Mouse (Mus musculus): Measurements from ENCODE around the gene Sds. TPM values are rescaled to one million over a fixed set of nuclear protein-coding genes. Genes with fewer than 3 reads are reported as not detected.

The Sds gene
- polyA plus RNA-seq, 1 experiment from 2014 or later, result not detected

DNA sequence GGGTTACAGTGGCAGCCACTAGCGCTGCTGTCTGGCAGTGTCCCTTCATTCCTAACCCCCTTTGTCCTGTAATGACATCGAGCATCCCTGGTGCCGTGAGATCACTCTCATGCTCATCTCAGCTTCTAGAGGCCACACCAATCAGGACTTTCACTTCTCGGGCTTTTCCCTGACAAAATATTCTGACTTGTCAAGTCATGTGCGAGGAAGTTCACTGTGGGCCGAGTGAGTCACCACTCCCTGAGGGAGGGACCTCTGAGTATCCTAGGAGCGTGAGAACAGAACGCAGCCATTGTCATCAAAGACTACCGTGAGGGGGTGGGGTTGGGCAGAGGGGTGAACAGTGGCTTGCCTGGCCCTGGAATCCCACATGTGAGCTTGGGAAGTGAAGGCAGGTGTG, 41.2 kb downstream of the Sds start:
- no peaks in the 10 kb centered on the region for H3K9me3 ChIP-seq (replicated peaks)
- no peak overlapping the region for H3K4me3 ChIP-seq (replicated peaks)
- H3K36me3 ChIP-seq, result no peaks in the 10 kb centered on the region
- H3K4me1 ChIP-seq, result peaks cover 10% of the 10 kb centered on the region; the same call in 1 of the 2 replicates
- H3K9ac ChIP-seq (replicated peaks), result no peak overlapping the region
- ATAC-seq (ENCODE audit: low FRiP score), result no peak
- H3K4me2 ChIP-seq, result no peak overlapping the region
- no peaks in the 10 kb centered on the region for H3K27me3 ChIP-seq (replicated peaks)
- no peak overlapping the region for H3K27ac ChIP-seq (replicated peaks)
- WGBS, result 47% methylated on average over 9 of the region's 9 CpGs

- Histone ChIP-seq H3K4me2 (no peak overlapping the region), H3K27me3 (replicated peaks) (no peaks in the 10 kb centered on the region), H3K27ac (replicated peaks) (no peak overlapping the region), H3K4me3 (replicated peaks) (no peak overlapping the region), H3K9me3 (replicated peaks) (no peaks in the 10 kb centered on the region), H3K4me1 (no peaks in the 10 kb centered on the region), H3K9ac (replicated peaks) (no peak overlapping the region), H3K36me3 (no peaks in the 10 kb centered on the region)
- ATAC-seq (ENCODE audit: low FRiP score), result no peak
- WGBS, result 77% methylated on average over 3 of the region's 3 CpGs
Measured at GRCm38 (mm10) chr5:120522649-120523048, 46.3 kb downstream of the Sds start.

GRCm38 (mm10) chr5:120524736-120525135, 48.4 kb downstream of the Sds start:
- no peaks in the 10 kb centered on the region for H3K9me3 ChIP-seq (replicated peaks)
- no peak overlapping the region for H3K9ac ChIP-seq (replicated peaks)
- no peaks in the 10 kb centered on the region for H3K4me1 ChIP-seq
- no peaks in the 10 kb centered on the region for H3K27me3 ChIP-seq (replicated peaks)
- no peaks in the 10 kb centered on the region for H3K36me3 ChIP-seq
- 99% methylated on average over 2 of the region's 2 CpGs for WGBS
- H3K27ac ChIP-seq (replicated peaks), result no peak overlapping the region
- no peak for ATAC-seq (ENCODE audit: low FRiP score)
- no peak overlapping the region for H3K4me3 ChIP-seq (replicated peaks)
- no peak overlapping the region for H3K4me2 ChIP-seq

GRCm38 (mm10) chr5:120525737-120526136, 49.4 kb downstream of the Sds start:
- H3K4me1 ChIP-seq, result no peaks in the 10 kb centered on the region
- no peaks in the 10 kb centered on the region for H3K27me3 ChIP-seq (replicated peaks)
- 38% methylated on average over 5 of the region's 5 CpGs for WGBS
- no peak overlapping the region for H3K4me2 ChIP-seq
- ATAC-seq (ENCODE audit: low FRiP score), result no peak
- H3K36me3 ChIP-seq, result no peaks in the 10 kb centered on the region
- H3K4me3 ChIP-seq (replicated peaks), result no peak overlapping the region
- no peaks in the 10 kb centered on the region for H3K9me3 ChIP-seq (replicated peaks)
- H3K27ac ChIP-seq (replicated peaks), result no peak overlapping the region
- H3K9ac ChIP-seq (replicated peaks), result no peak overlapping the region

DNA sequence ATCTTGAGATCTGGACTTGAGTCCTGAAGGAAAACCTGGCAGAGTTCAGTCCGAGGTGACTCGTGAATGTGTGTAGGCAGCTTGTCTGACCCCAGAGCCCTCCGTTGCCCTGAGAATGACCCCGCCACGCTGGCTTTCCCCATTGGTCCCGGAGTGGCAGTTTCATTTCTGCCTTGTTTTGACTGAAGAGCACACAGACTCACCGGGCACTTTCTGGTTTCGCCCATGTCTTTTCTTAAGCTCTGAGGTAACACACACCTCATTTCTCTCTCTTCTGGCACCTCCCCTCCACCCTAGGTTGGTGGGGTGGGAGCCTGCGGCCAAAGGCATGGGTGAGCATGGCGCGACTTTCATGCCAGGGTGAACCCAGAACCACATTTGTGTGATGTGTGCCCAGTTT, 50.0 kb downstream of the Sds start:
- Histone ChIP-seq H3K4me1 (no peaks in the 10 kb centered on the region), H3K36me3 (no peaks in the 10 kb centered on the region), H3K27ac (replicated peaks) (no peak overlapping the region), H3K9ac (replicated peaks) (no peak overlapping the region), H3K4me3 (replicated peaks) (no peak overlapping the region), H3K27me3 (replicated peaks) (no peaks in the 10 kb centered on the region), H3K9me3 (replicated peaks) (no peaks in the 10 kb centered on the region), H3K4me2 (no peak overlapping the region)
- ATAC-seq (ENCODE audit: low FRiP score), result no peak
- WGBS, result 70% methylated on average over 11 of the region's 11 CpGs

GRCm38 (mm10) chr5:120527296-120527964, 51.1 kb downstream of the Sds start:
- Histone ChIP-seq H3K36me3 (no peaks in the 10 kb centered on the region), H3K27ac (replicated peaks) (no peak overlapping the region), H3K9me3 (replicated peaks) (no peaks in the 10 kb centered on the region), H3K27me3 (replicated peaks) (no peaks in the 10 kb centered on the region), H3K4me2 (no peak overlapping the region), H3K9ac (replicated peaks) (no peak overlapping the region), H3K4me3 (replicated peaks) (no peak overlapping the region), H3K4me1 (no peaks in the 10 kb centered on the region)
- ATAC-seq (ENCODE audit: low FRiP score), result no peak
- WGBS, result 86% methylated on average over 13 of the region's 20 CpGs

GRCm38 (mm10) chr5:120531631-120532030, 55.3 kb downstream of the Sds start:
- no peak overlapping the region for H3K27ac ChIP-seq (replicated peaks)
- H3K36me3 ChIP-seq, result no peaks in the 10 kb centered on the region
- H3K4me1 ChIP-seq, result peaks cover 16% of the 10 kb centered on the region
- WGBS, result 86% methylated on average over 8 of the region's 8 CpGs
- no peak overlapping the region for H3K4me2 ChIP-seq
- no peaks in the 10 kb centered on the region for H3K9me3 ChIP-seq (replicated peaks)
- H3K9ac ChIP-seq (replicated peaks), result no peak overlapping the region
- no peak overlapping the region for H3K4me3 ChIP-seq (replicated peaks)
- ATAC-seq (ENCODE audit: low FRiP score), result no peak
- H3K27me3 ChIP-seq (replicated peaks), result no peaks in the 10 kb centered on the region

Other genes starting within 250 kb of the Sds start
- gene Lhx5, start 44.8 kb upstream of the Sds start, polyA plus RNA-seq (2015; fragmentation: Nextera tagmentation; extraction: Ambion mirVana), result 18.7 and 22.4 TPM in 2 replicates
- 7.9 TPM in 2 replicates for gene Sdsl, start 3.7 kb upstream of the Sds start, polyA plus RNA-seq (2015; fragmentation: Nextera tagmentation; extraction: Ambion mirVana)
- gene Plbd2, start 27.1 kb downstream of the Sds start, polyA plus RNA-seq (2015; fragmentation: Nextera tagmentation; extraction: Ambion mirVana), result 41.8 and 41.9 TPM in 2 replicates
- 2.8 and 4.4 TPM in 2 replicates for gene Slc8b1, start 34.6 kb downstream of the Sds start, polyA plus RNA-seq (2015; fragmentation: Nextera tagmentation; extraction: Ambion mirVana)
- 20.9 and 21.7 TPM in 2 replicates for gene Tpcn1, start 112.1 kb downstream of the Sds start, polyA plus RNA-seq (2015; fragmentation: Nextera tagmentation; extraction: Ambion mirVana)
- gene Iqcd, start 112.5 kb downstream of the Sds start, polyA plus RNA-seq (2015; fragmentation: Nextera tagmentation; extraction: Ambion mirVana), result 1.3 and 1.5 TPM in 2 replicates
- 29.4 and 34.0 TPM in 2 replicates for gene Rita1, start 136.1 kb downstream of the Sds start, polyA plus RNA-seq (2015; fragmentation: Nextera tagmentation; extraction: Ambion mirVana)
- gene Ddx54, start 136.2 kb downstream of the Sds start, polyA plus RNA-seq (2015; fragmentation: Nextera tagmentation; extraction: Ambion mirVana), result 35.7 and 42.0 TPM in 2 replicates
- 0.33 and 0.80 TPM in 2 replicates for gene Cfap73, start 157.7 kb downstream of the Sds start, polyA plus RNA-seq (2015; fragmentation: Nextera tagmentation; extraction: Ambion mirVana)
- 0.24 and 0.93 TPM in 2 replicates for gene Rasal1, start 172.3 kb downstream of the Sds start, polyA plus RNA-seq (2015; fragmentation: Nextera tagmentation; extraction: Ambion mirVana)
- gene Dtx1, start 235.4 kb downstream of the Sds start, polyA plus RNA-seq (2015; fragmentation: Nextera tagmentation; extraction: Ambion mirVana), result 59.9 and 61.1 TPM in 2 replicates